Mouse (Mus musculus): ENCODE measurements around the gene Cftr. TPM values are rescaled to one million over a fixed set of nuclear protein-coding genes. Genes with fewer than 3 reads are reported as not detected.

The Cftr gene
- polyA plus RNA-seq, 1 experiment = 8.2 TPM

- Histone ChIP-seq H3K27me3 (ENCODE audit: control insufficient read depth, insufficient read depth, low read length) (no peaks in the 10 kb centered on the region), H3K27ac (ENCODE audit: control insufficient read depth, insufficient read depth, low read depth, low read length) (no peak overlapping the region), H3K4me1 (ENCODE audit: control insufficient read depth, insufficient read depth, low read length) (no peaks in the 10 kb centered on the region), H3K4me3 (ENCODE audit: control insufficient read depth, low read depth, low read length) (no peak overlapping the region), H3K36me3 (ENCODE audit: control insufficient read depth, insufficient read depth, low read length) (no peaks in the 10 kb centered on the region)
- no peak for TF ChIP-seq POLR2A (IDR thresholded peaks at IDR 0.05; ENCODE audit: control insufficient read depth, low read depth, low read length)
- TF ChIP-seq CTCF (IDR thresholded peaks at IDR 0.05; ENCODE audit: control insufficient read depth, insufficient read depth, insufficient replicate concordance, low read depth, low read length) = no peak
Measured at GRCm38 (mm10) chr6:18177509-18177908, 7.0 kb downstream of the Cftr start.

GRCm38 (mm10) chr6:18180665-18181064, 10.2 kb downstream of the Cftr start:
- H3K27me3 ChIP-seq (ENCODE audit: control insufficient read depth, insufficient read depth, low read length) = no peaks in the 10 kb centered on the region
- no peaks in the 10 kb centered on the region for H3K4me1 ChIP-seq (ENCODE audit: control insufficient read depth, insufficient read depth, low read length)
- TF ChIP-seq POLR2A (IDR thresholded peaks at IDR 0.05; ENCODE audit: control insufficient read depth, low read depth, low read length) (no peak), CTCF (IDR thresholded peaks at IDR 0.05; ENCODE audit: control insufficient read depth, insufficient read depth, insufficient replicate concordance, low read depth, low read length) (no peak)
- H3K36me3 ChIP-seq (ENCODE audit: control insufficient read depth, insufficient read depth, low read length) = no peaks in the 10 kb centered on the region
- no peak overlapping the region for H3K27ac ChIP-seq (ENCODE audit: control insufficient read depth, insufficient read depth, low read depth, low read length)
- H3K4me3 ChIP-seq (ENCODE audit: control insufficient read depth, low read depth, low read length) = no peak overlapping the region

DNA sequence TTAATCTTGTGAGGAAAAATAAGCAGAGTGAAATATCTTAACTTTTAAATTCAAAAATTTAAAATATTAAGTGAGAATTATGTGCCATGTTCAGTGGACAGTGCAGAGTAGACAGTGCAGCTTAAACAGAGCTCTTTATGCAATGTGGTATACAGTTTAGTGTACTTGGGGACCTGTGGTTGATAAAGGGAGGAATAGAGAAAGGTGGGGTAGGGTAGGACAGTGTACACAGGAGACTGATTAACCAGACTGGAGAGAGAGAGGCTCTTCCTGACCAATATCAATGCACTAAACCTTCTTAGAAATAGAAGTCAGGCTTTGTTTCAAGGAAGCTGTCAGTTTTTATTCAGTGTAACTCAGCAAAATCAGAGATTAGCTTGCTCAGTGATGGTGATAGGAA, 12.4 kb downstream of the Cftr start:
- Histone ChIP-seq H3K27ac (ENCODE audit: control insufficient read depth, insufficient read depth, low read depth, low read length) (no peak overlapping the region), H3K4me1 (ENCODE audit: control insufficient read depth, insufficient read depth, low read length) (no peaks in the 10 kb centered on the region), H3K27me3 (ENCODE audit: control insufficient read depth, insufficient read depth, low read length) (no peaks in the 10 kb centered on the region), H3K4me3 (ENCODE audit: control insufficient read depth, low read depth, low read length) (no peak overlapping the region), H3K36me3 (ENCODE audit: control insufficient read depth, insufficient read depth, low read length) (no peaks in the 10 kb centered on the region)
- TF ChIP-seq CTCF (IDR thresholded peaks at IDR 0.05; ENCODE audit: control insufficient read depth, insufficient read depth, insufficient replicate concordance, low read depth, low read length) = no peak
- TF ChIP-seq POLR2A (IDR thresholded peaks at IDR 0.05; ENCODE audit: control insufficient read depth, low read depth, low read length) = no peak

DNA sequence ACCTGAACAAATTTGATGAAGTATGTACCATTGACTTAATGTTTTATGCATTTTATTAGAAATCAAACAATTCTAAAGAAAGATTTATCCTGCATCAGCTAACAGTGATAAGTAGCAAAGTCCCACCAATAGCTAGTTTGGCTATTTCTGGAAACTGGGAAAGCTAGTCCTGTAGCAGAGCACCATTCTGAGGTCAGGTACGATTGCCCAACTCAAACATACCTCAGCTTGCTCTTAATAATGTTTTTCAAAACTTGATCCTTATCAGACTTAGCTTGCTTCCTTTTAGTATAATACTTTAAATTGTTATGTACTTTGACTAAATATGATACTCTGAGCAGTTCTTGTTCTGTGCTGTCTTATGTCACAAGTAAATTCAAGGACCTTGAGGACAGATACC, 50.2 kb downstream of the Cftr start:
- TF ChIP-seq CTCF (IDR thresholded peaks at IDR 0.05; ENCODE audit: control insufficient read depth, insufficient read depth, insufficient replicate concordance, low read depth, low read length) (no peak), POLR2A (IDR thresholded peaks at IDR 0.05; ENCODE audit: control insufficient read depth, low read depth, low read length) (no peak)
- H3K36me3 ChIP-seq (ENCODE audit: control insufficient read depth, insufficient read depth, low read length) = no peaks in the 10 kb centered on the region
- no peaks in the 10 kb centered on the region for H3K27me3 ChIP-seq (ENCODE audit: control insufficient read depth, insufficient read depth, low read length)
- no peak overlapping the region for H3K27ac ChIP-seq (ENCODE audit: control insufficient read depth, insufficient read depth, low read depth, low read length)
- H3K4me3 ChIP-seq (ENCODE audit: control insufficient read depth, low read depth, low read length) = no peak overlapping the region
- no peaks in the 10 kb centered on the region for H3K4me1 ChIP-seq (ENCODE audit: control insufficient read depth, insufficient read depth, low read length)

GRCm38 (mm10) chr6:18223206-18223605, 52.7 kb downstream of the Cftr start:
- no peak overlapping the region for H3K27ac ChIP-seq (ENCODE audit: control insufficient read depth, insufficient read depth, low read depth, low read length)
- H3K4me1 ChIP-seq (ENCODE audit: control insufficient read depth, insufficient read depth, low read length) = no peaks in the 10 kb centered on the region
- no peak for TF ChIP-seq CTCF (IDR thresholded peaks at IDR 0.05; ENCODE audit: control insufficient read depth, insufficient read depth, insufficient replicate concordance, low read depth, low read length)
- H3K27me3 ChIP-seq (ENCODE audit: control insufficient read depth, insufficient read depth, low read length) = no peaks in the 10 kb centered on the region
- no peak overlapping the region for H3K4me3 ChIP-seq (ENCODE audit: control insufficient read depth, low read depth, low read length)
- no peaks in the 10 kb centered on the region for H3K36me3 ChIP-seq (ENCODE audit: control insufficient read depth, insufficient read depth, low read length)

GRCm38 (mm10) chr6:18225157-18225556, 54.7 kb downstream of the Cftr start:
- TF ChIP-seq CTCF (IDR thresholded peaks at IDR 0.05; ENCODE audit: control insufficient read depth, insufficient read depth, insufficient replicate concordance, low read depth, low read length) (no peak), POLR2A (IDR thresholded peaks at IDR 0.05; ENCODE audit: control insufficient read depth, low read depth, low read length) (no peak)
- Histone ChIP-seq H3K4me3 (ENCODE audit: control insufficient read depth, low read depth, low read length) (no peak overlapping the region), H3K36me3 (ENCODE audit: control insufficient read depth, insufficient read depth, low read length) (no peaks in the 10 kb centered on the region), H3K27ac (ENCODE audit: control insufficient read depth, insufficient read depth, low read depth, low read length) (no peak overlapping the region), H3K4me1 (ENCODE audit: control insufficient read depth, insufficient read depth, low read length) (no peaks in the 10 kb centered on the region), H3K27me3 (ENCODE audit: control insufficient read depth, insufficient read depth, low read length) (no peaks in the 10 kb centered on the region)

GRCm38 (mm10) chr6:18246495-18246894, 76.0 kb downstream of the Cftr start:
- TF ChIP-seq POLR2A (IDR thresholded peaks at IDR 0.05; ENCODE audit: control insufficient read depth, low read depth, low read length) (no peak), CTCF (IDR thresholded peaks at IDR 0.05; ENCODE audit: control insufficient read depth, insufficient read depth, insufficient replicate concordance, low read depth, low read length) (no peak)
- H3K4me1 ChIP-seq (ENCODE audit: control insufficient read depth, insufficient read depth, low read length) = no peaks in the 10 kb centered on the region
- no peaks in the 10 kb centered on the region for H3K36me3 ChIP-seq (ENCODE audit: control insufficient read depth, insufficient read depth, low read length)
- no peak overlapping the region for H3K27ac ChIP-seq (ENCODE audit: control insufficient read depth, insufficient read depth, low read depth, low read length)
- H3K27me3 ChIP-seq (ENCODE audit: control insufficient read depth, insufficient read depth, low read length) = no peaks in the 10 kb centered on the region
- no peak overlapping the region for H3K4me3 ChIP-seq (ENCODE audit: control insufficient read depth, low read depth, low read length)

DNA sequence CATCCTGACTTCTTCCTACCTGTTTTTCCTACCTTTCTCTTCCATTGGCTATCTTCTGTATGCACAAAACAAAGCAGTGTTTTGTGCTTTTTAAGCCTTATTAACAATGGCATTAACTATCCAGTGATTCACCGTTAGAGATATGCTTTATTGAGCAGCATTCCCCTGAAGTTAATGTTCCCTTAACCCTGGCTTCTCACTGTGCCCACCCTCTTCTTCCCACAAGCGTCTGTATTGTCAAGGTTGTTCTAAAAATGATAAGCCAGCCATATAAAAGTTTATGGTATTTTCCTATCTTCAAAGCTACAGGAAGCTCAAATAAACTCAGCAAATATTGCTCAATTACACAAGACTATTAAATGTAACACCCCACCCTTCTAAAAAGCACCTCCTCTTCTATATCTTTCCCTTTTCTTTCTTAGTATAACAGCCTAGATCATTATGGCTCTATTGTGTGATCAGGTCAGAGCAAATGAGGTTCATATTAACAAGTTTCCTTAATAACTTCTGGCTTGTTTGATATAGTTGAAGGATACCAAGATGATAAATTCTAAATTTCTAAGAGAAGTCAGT, 77.5 kb downstream of the Cftr start:
- H3K27me3 ChIP-seq (ENCODE audit: control insufficient read depth, insufficient read depth, low read length) = no peaks in the 10 kb centered on the region

More for the DNA sequence above, 77.5 kb downstream of the Cftr start:
- no peaks in the 10 kb centered on the region for H3K4me1 ChIP-seq (ENCODE audit: control insufficient read depth, insufficient read depth, low read length)
- no peak overlapping the region for H3K4me3 ChIP-seq (ENCODE audit: control insufficient read depth, low read depth, low read length)
- H3K27ac ChIP-seq (ENCODE audit: control insufficient read depth, insufficient read depth, low read depth, low read length) = no peak overlapping the region
- no peaks in the 10 kb centered on the region for H3K36me3 ChIP-seq (ENCODE audit: control insufficient read depth, insufficient read depth, low read length)
- no peak for TF ChIP-seq POLR2A (IDR thresholded peaks at IDR 0.05; ENCODE audit: control insufficient read depth, low read depth, low read length)
- TF ChIP-seq CTCF (IDR thresholded peaks at IDR 0.05; ENCODE audit: control insufficient read depth, insufficient read depth, insufficient replicate concordance, low read depth, low read length) = no peak

All from testis, adult 2 months (tissue).